Mouse (Mus musculus): ENCODE data around the gene Ahctf1. TPM values are rescaled to one million over a fixed set of nuclear protein-coding genes. Genes with fewer than 3 reads are reported as not detected.

Ahctf1 gene
- polyA plus RNA-seq, 1 experiment: 6.6 TPM

- H3K4me2 ChIP-seq (ENCODE audit: low read depth): no peak overlapping the region
- H3ac ChIP-seq (ENCODE audit: control insufficient read depth, insufficient read length): no peak overlapping the region
- H3K27me3 ChIP-seq (ENCODE audit: control insufficient read depth, insufficient read depth, insufficient read length): no peaks in the 10 kb centered on the region
- TF ChIP-seq TCF12 (IDR thresholded peaks at IDR 0.05; ENCODE audit: insufficient read depth, poor library complexity, severe bottlenecking) (no peak), POLR2A (IDR thresholded peaks at IDR 0.05; ENCODE audit: insufficient read length, low read depth) (no peak), TCF3 (IDR thresholded peaks at IDR 0.05; ENCODE audit: insufficient read length, low read depth) (no peak), E2F4 (IDR thresholded peaks at IDR 0.05; ENCODE audit: insufficient read depth) (no peak), POLR2AphosphoS2 (IDR thresholded peaks at IDR 0.05; ENCODE audit: insufficient read length, low read depth) (no peak), CEBPB (IDR thresholded peaks at IDR 0.05; ENCODE audit: insufficient read depth, poor library complexity, severe bottlenecking) (no peak), MYOG (IDR thresholded peaks at IDR 0.05; ENCODE audit: control insufficient read depth in 1 of 3, insufficient read depth in 1 of 3, insufficient read length in 2 of 3, low read depth in 2 of 3) (no peak), SRF (IDR thresholded peaks at IDR 0.05; ENCODE audit: control insufficient read depth, insufficient read length, low read depth) (no peak), REST (IDR thresholded peaks at IDR 0.05; ENCODE audit: insufficient read depth, insufficient read length) (no peak), MAX (IDR thresholded peaks at IDR 0.05; ENCODE audit: low read depth) (no peak), USF1 (IDR thresholded peaks at IDR 0.05; ENCODE audit: low read depth) (no peak), MYOD1 (IDR thresholded peaks at IDR 0.05; ENCODE audit: control insufficient read depth in 1 of 3, insufficient read length in 2 of 3, low read depth in 2 of 3) (no peak)
- H3K36me3 ChIP-seq (ENCODE audit: control insufficient read depth, insufficient read depth): no peaks in the 10 kb centered on the region
- H3K4me3 ChIP-seq: no peak overlapping the region
- peaks cover 4% of the 10 kb centered on the region for H3K79me2 ChIP-seq (ENCODE audit: control insufficient read depth, insufficient read depth)
Measured at GRCm38 (mm10) chr1:179807468-179807867, 4.0 kb upstream of the Ahctf1 start.

DNA sequence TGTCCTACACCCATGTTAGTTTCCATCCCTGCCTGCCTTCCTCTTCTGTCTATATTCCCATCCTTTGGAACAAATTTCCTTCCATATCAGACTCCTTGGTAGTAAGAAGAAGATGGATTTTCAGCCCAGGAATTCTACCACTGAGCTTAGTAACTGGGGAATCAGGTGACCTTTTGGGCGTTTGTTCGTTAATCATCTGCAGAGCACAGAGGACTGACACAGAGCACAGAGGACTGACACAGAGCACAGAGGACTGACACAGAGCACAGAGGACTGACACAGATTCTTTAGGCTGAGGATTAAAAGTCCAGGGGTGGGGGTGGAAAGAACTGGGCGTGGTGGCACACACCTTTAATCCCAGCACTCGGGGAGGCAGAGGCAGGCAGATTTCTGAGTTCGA is 2.3 kb upstream of the Ahctf1 start:
- Histone ChIP-seq H3K27me3 (ENCODE audit: control insufficient read depth, insufficient read depth, insufficient read length) (no peaks in the 10 kb centered on the region), H3ac (ENCODE audit: control insufficient read depth, insufficient read length) (no peak overlapping the region), H3K4me3 (no peak overlapping the region), H3K4me2 (ENCODE audit: low read depth) (no peak overlapping the region), H3K79me2 (ENCODE audit: control insufficient read depth, insufficient read depth) (peaks cover 21% of the 10 kb centered on the region), H3K36me3 (ENCODE audit: control insufficient read depth, insufficient read depth) (no peaks in the 10 kb centered on the region)
- TF ChIP-seq POLR2AphosphoS2 (IDR thresholded peaks at IDR 0.05; ENCODE audit: insufficient read length, low read depth): no peak
- no peak for TF ChIP-seq MAX (IDR thresholded peaks at IDR 0.05; ENCODE audit: low read depth)
- TF ChIP-seq E2F4 (IDR thresholded peaks at IDR 0.05; ENCODE audit: insufficient read depth): no peak
- no peak for TF ChIP-seq MYOD1 (IDR thresholded peaks at IDR 0.05; ENCODE audit: control insufficient read depth in 1 of 3, insufficient read length in 2 of 3, low read depth in 2 of 3)

GRCm38 (mm10) chr1:179804140-179804881 is 831 bp upstream of the Ahctf1 start:
- no peaks in the 10 kb centered on the region for H3K27me3 ChIP-seq (ENCODE audit: control insufficient read depth, insufficient read depth, insufficient read length)
- H3K79me2 ChIP-seq (ENCODE audit: control insufficient read depth, insufficient read depth): peaks cover 36% of the 10 kb centered on the region
- peaks cover 3% of the 10 kb centered on the region for H3K36me3 ChIP-seq (ENCODE audit: control insufficient read depth, insufficient read depth)
- H3K4me3 ChIP-seq: peak overlapping the region; percentile 61
- peak overlapping the region; percentile 89 for H3K4me2 ChIP-seq (ENCODE audit: low read depth)
- TF ChIP-seq SRF (IDR thresholded peaks at IDR 0.05; ENCODE audit: control insufficient read depth, insufficient read length, low read depth): no peak
- no peak for TF ChIP-seq TCF3 (IDR thresholded peaks at IDR 0.05; ENCODE audit: insufficient read length, low read depth)
- TF ChIP-seq E2F4 (IDR thresholded peaks at IDR 0.05; ENCODE audit: insufficient read depth): no peak
- no peak for TF ChIP-seq MYOD1 (IDR thresholded peaks at IDR 0.05; ENCODE audit: control insufficient read depth in 1 of 3, insufficient read length in 2 of 3, low read depth in 2 of 3)
- TF ChIP-seq REST (IDR thresholded peaks at IDR 0.05; ENCODE audit: insufficient read depth, insufficient read length): no peak
- no peak for TF ChIP-seq TCF12 (IDR thresholded peaks at IDR 0.05; ENCODE audit: insufficient read depth, poor library complexity, severe bottlenecking)
- no peak for TF ChIP-seq USF1 (IDR thresholded peaks at IDR 0.05; ENCODE audit: low read depth)
- TF ChIP-seq CEBPB (IDR thresholded peaks at IDR 0.05; ENCODE audit: insufficient read depth, poor library complexity, severe bottlenecking): no peak
- no peak for TF ChIP-seq MYOG (IDR thresholded peaks at IDR 0.05; ENCODE audit: control insufficient read depth in 1 of 3, insufficient read depth in 1 of 3, insufficient read length in 2 of 3, low read depth in 2 of 3)
- TF ChIP-seq POLR2AphosphoS2 (IDR thresholded peaks at IDR 0.05; ENCODE audit: insufficient read length, low read depth): no peak
- TF ChIP-seq MAX (IDR thresholded peaks at IDR 0.05; ENCODE audit: low read depth): no peak
- TF ChIP-seq POLR2A (IDR thresholded peaks at IDR 0.05; ENCODE audit: insufficient read length, low read depth): no peak
- H3ac ChIP-seq (ENCODE audit: control insufficient read depth, insufficient read length): peak overlapping the region; percentile 92

- Histone ChIP-seq H3K4me3 (peak within 1 kb of the TSS; percentile 61), H3K79me2 (ENCODE audit: control insufficient read depth, insufficient read depth) (peaks cover 49% of the 10 kb centered on the region), H3K4me2 (ENCODE audit: low read depth) (peak within 1 kb of the TSS; percentile 89), H3ac (ENCODE audit: control insufficient read depth, insufficient read length) (peak within 1 kb of the TSS; percentile 92), H3K27me3 (ENCODE audit: control insufficient read depth, insufficient read depth, insufficient read length) (no peaks in the 10 kb centered on the region), H3K36me3 (ENCODE audit: control insufficient read depth, insufficient read depth) (peaks cover 16% of the 10 kb centered on the region)
- no peak for TF ChIP-seq E2F4 (IDR thresholded peaks at IDR 0.05; ENCODE audit: insufficient read depth)
Measured at GRCm38 (mm10) chr1:179802610-179803512, 619 bp downstream of the Ahctf1 start, which contains the start of gene Gm10518. TSS of gene Gm10518 (plus strand) at chr1:179803376.

GRCm38 (mm10) chr1:179798794-179799193 is 4.7 kb downstream of the Ahctf1 start:
- TF ChIP-seq POLR2AphosphoS2 (IDR thresholded peaks at IDR 0.05; ENCODE audit: insufficient read length, low read depth) (no peak), TCF3 (IDR thresholded peaks at IDR 0.05; ENCODE audit: insufficient read length, low read depth) (no peak), MYOG (IDR thresholded peaks at IDR 0.05; ENCODE audit: control insufficient read depth in 1 of 3, insufficient read depth in 1 of 3, insufficient read length in 2 of 3, low read depth in 2 of 3) (no peak), CEBPB (IDR thresholded peaks at IDR 0.05; ENCODE audit: insufficient read depth, poor library complexity, severe bottlenecking) (no peak), MYOD1 (IDR thresholded peaks at IDR 0.05; ENCODE audit: control insufficient read depth in 1 of 3, insufficient read length in 2 of 3, low read depth in 2 of 3) (no peak), REST (IDR thresholded peaks at IDR 0.05; ENCODE audit: insufficient read depth, insufficient read length) (no peak), USF1 (IDR thresholded peaks at IDR 0.05; ENCODE audit: low read depth) (no peak), POLR2A (IDR thresholded peaks at IDR 0.05; ENCODE audit: insufficient read length, low read depth) (no peak), E2F4 (IDR thresholded peaks at IDR 0.05; ENCODE audit: insufficient read depth) (no peak), SRF (IDR thresholded peaks at IDR 0.05; ENCODE audit: control insufficient read depth, insufficient read length, low read depth) (no peak), MAX (IDR thresholded peaks at IDR 0.05; ENCODE audit: low read depth) (no peak), TCF12 (IDR thresholded peaks at IDR 0.05; ENCODE audit: insufficient read depth, poor library complexity, severe bottlenecking) (no peak)
- Histone ChIP-seq H3K4me3 (no peak overlapping the region), H3K4me2 (ENCODE audit: low read depth) (no peak overlapping the region), H3K79me2 (ENCODE audit: control insufficient read depth, insufficient read depth) (peaks cover 69% of the 10 kb centered on the region), H3K27me3 (ENCODE audit: control insufficient read depth, insufficient read depth, insufficient read length) (no peaks in the 10 kb centered on the region), H3K36me3 (ENCODE audit: control insufficient read depth, insufficient read depth) (peaks cover 41% of the 10 kb centered on the region), H3ac (ENCODE audit: control insufficient read depth, insufficient read length) (no peak overlapping the region)

Data from myocyte (in vitro differentiated cells).